Mouse (Mus musculus): ENCODE data around the gene Mxi1. TPM values are rescaled to one million over a fixed set of nuclear protein-coding genes. Genes with fewer than 3 reads are reported as not detected.

The Mxi1 gene
- 15.7 and 16.8 TPM in 2 replicates for polyA plus RNA-seq (2021; fragmentation: Nextera tagmentation)
- long read RNA-seq, experiment 1, full-length matches to known transcripts, result 27 of 48 reads
- long read RNA-seq, experiment 1, partial matches to known transcripts, result 14 of 48 reads
- long read RNA-seq, experiment 1, other reads (novel, unspliced or antisense), result 7 of 48 reads
- long read RNA-seq, experiment 2, full-length matches to known transcripts, result 114 of 186 reads
- long read RNA-seq, experiment 2, partial matches to known transcripts, result 11 of 186 reads
- long read RNA-seq, experiment 2, other reads (novel, unspliced or antisense), result 61 of 186 reads

DNA sequence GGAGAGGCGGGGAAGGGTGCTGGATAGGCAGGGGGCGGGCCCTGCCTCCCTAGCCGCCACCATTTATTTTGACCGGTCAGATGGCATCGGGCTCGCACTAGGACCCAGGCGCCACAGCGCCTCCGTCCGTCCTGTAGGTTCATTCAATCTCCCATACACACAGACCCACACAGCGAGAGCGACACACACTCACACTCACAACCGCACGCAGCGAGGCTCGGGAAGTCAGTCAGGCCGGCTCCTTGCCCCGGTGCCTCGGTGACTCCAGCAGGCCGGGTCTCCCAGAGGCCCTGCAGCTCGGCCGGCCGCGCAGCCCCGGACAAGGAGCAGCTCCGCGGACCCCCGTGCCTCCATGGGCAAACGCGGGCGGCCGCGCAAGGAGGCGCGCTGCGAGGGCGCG lies at the start of gene Mxi1:
Gene Mxi1 (plus strand): TSS at position 171 of the 400 bp plus-strand sequence.

GRCm38 (mm10) chr19:53371666-53372065 lies 61.3 kb downstream of the Mxi1 start, which contains the start of gene Gm10197:
Gene Gm10197 (minus strand): TSS chr19:53371766.

GRCm38 (mm10) chr19:53390495-53391007 lies 80.2 kb downstream of the Mxi1 start, which contains the start of gene Smndc1:
Gene Smndc1 (minus strand): TSS chr19:53390578.

Other genes with a start within 250 kb of the Mxi1 start
- gene Add3, start 170.1 kb upstream of the Mxi1 start, polyA plus RNA-seq (2021; fragmentation: Nextera tagmentation), result 42.5 and 42.8 TPM in 2 replicates
- gene Gm10197, start 61.2 kb downstream of the Mxi1 start, polyA plus RNA-seq (2021; fragmentation: Nextera tagmentation), result 6.9 and 7.8 TPM in 2 replicates
- 18.0 and 18.7 TPM in 2 replicates for gene Smndc1, start 80.1 kb downstream of the Mxi1 start, polyA plus RNA-seq (2021; fragmentation: Nextera tagmentation)
- 8.2 and 8.5 TPM in 2 replicates for gene Dusp5, start 218.6 kb downstream of the Mxi1 start, polyA plus RNA-seq (2021; fragmentation: Nextera tagmentation)

All from layer of hippocampus, adult 6 months (tissue).